Mouse (Mus musculus): ENCODE measurements at regions not wholly inside any gene's neighbourhood (a gene's known extent, or its start where the extent isn't known, plus 50 kb on each side); places are given as distances from the start of the nearest gene placed in this dataset.

DNA sequence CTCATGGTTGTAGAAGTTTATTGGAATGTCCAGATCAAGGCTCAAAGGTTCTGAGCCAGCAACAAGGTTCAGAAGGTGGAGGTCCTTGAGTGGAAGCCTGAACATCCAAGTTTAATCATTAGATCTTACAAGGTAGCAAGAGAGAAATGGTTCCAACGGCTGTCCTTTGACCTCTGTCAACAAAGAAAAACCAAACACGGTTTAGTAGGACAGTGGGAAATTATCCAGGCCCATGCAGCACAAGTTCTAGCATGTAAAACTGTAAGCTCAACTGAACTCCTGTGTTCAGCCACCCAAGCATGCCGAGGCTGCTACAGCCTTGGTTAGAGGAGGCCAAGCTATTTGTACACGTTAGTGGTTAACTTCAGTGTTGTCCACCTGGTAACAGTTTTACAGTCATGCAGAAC lies 77.1 kb upstream of the Gm34302 start:
- Histone ChIP-seq H3K9ac (ENCODE audit: low read length) (no peak overlapping the region), H3K36me3 (ENCODE audit: control insufficient read depth, insufficient read depth, low read length) (no peaks in the 10 kb centered on the region), H3K4me1 (ENCODE audit: control insufficient read depth, insufficient read depth, low read length) (no peaks in the 10 kb centered on the region), H3K27ac (ENCODE audit: low read depth, low read length) (no peak overlapping the region), H3K9me3 (replicated peaks; ENCODE audit: control insufficient read depth, low read length) (no peaks in the 10 kb centered on the region), H3K4me2 (ENCODE audit: low read length) (no peak overlapping the region), H3K4me3 (ENCODE audit: low read depth, low read length) (no peak overlapping the region), H3K27me3 (replicated peaks; ENCODE audit: control insufficient read depth, insufficient read depth, low read length) (no peaks in the 10 kb centered on the region)
- ATAC-seq (no peak), DNase-seq (ENCODE audit: low spot score) (no peak)
- 90% methylated on average over 4 of the region's 4 CpGs for WGBS

DNA sequence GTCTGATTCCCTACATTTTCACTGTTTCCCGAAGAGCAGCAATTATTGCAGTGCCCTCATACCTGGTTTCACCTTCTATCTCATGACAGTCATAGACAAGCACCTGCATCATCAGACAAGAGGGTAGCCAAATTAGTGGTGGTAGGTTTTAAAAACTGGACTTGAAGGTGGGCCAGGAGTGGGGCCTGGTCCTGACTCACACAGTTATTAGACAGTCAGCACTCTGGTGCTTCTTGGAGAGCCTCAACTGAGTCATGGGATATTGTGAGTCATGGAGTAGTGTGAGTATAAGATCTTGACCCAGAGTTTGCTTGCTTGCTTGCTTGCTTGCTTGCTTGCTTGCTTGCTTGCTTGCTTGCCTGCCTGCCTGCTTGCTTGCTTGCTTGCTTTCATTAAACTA lies 73.1 kb upstream of the Gm34302 start:
- 88% methylated on average over 1 of the region's 1 CpGs for WGBS
- H3K27me3 ChIP-seq (replicated peaks; ENCODE audit: control insufficient read depth, insufficient read depth, low read length), result no peaks in the 10 kb centered on the region
- H3K9me3 ChIP-seq (replicated peaks; ENCODE audit: control insufficient read depth, low read length), result no peaks in the 10 kb centered on the region
- peaks cover 2% of the 10 kb centered on the region; the same call in 1 of the 2 replicates for H3K4me1 ChIP-seq (ENCODE audit: control insufficient read depth, insufficient read depth, low read length)
- H3K4me3 ChIP-seq (ENCODE audit: low read depth, low read length), result no peak overlapping the region
- H3K36me3 ChIP-seq (ENCODE audit: control insufficient read depth, insufficient read depth, low read length), result no peaks in the 10 kb centered on the region
- H3K9ac ChIP-seq (ENCODE audit: low read length), result no peak overlapping the region
- no peak for DNase-seq (ENCODE audit: low spot score)
- no peak overlapping the region for H3K4me2 ChIP-seq (ENCODE audit: low read length)
- H3K27ac ChIP-seq (ENCODE audit: low read depth, low read length), result no peak overlapping the region
- ATAC-seq, result no peak

DNA sequence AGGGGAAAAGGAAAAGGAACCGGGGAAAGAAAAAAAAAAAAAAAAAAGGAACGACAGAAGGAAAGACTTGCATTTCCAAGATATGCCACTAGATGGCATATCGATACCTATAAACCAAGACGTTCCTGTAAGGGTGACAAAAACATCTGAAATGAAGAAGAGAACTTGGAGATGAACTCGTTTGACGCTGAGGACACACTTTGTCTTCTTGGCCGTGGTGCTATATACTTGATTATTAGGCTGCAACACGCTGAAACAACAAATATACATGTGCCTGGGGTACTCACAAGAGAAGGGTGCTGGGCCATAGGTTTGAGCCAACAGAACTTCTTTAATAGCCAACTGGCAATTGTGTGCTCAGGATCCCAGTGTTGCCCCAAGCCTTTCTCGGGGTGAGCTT lies 71.2 kb upstream of the Gm34302 start:
- WGBS, result 5% methylated on average over 9 of the region's 9 CpGs
- peak; percentile 59; the same call in 1 of the 2 replicates for ATAC-seq
- DNase-seq (ENCODE audit: low spot score), result peak; percentile 90

DNA sequence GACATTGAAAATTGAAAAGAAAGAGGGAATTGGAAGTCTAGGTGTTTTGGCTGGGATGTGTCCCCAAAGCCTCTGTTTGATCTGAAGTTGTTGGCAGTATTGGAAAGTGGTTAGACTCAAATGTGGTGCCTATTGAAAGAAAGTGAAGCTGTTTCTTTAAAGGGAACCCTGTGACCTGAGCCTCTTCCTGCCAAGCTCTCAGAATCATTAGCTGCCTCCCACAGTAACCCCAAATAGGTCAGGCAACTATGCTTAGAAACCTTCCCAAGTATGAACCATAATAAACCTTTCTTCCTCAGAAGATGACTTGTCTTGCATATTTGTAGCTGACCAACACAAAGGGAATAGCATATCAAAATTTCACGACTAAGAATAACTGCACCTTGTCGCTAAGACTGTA lies 69.7 kb upstream of the Gm34302 start:
- no peak for ATAC-seq
- Histone ChIP-seq H3K4me1 (ENCODE audit: control insufficient read depth, insufficient read depth, low read length) (peaks cover 2% of the 10 kb centered on the region; the same call in 1 of the 2 replicates), H3K4me3 (ENCODE audit: low read depth, low read length) (no peak overlapping the region), H3K27ac (ENCODE audit: low read depth, low read length) (no peak overlapping the region), H3K27me3 (replicated peaks; ENCODE audit: control insufficient read depth, insufficient read depth, low read length) (no peaks in the 10 kb centered on the region), H3K36me3 (ENCODE audit: control insufficient read depth, insufficient read depth, low read length) (no peaks in the 10 kb centered on the region), H3K4me2 (ENCODE audit: low read length) (no peak overlapping the region), H3K9ac (ENCODE audit: low read length) (no peak overlapping the region), H3K9me3 (replicated peaks; ENCODE audit: control insufficient read depth, low read length) (no peaks in the 10 kb centered on the region)
- 92% methylated on average over 2 of the region's 2 CpGs for WGBS
- no peak for DNase-seq (ENCODE audit: low spot score)

More for the DNA sequence above, 71.2 kb upstream of the Gm34302 start:
- H3K36me3 ChIP-seq (ENCODE audit: control insufficient read depth, insufficient read depth, low read length), result no peaks in the 10 kb centered on the region
- no peak overlapping the region for H3K27ac ChIP-seq (ENCODE audit: low read depth, low read length)
- H3K4me2 ChIP-seq (ENCODE audit: low read length), result peak overlapping the region; percentile 18; the same call in 1 of the 2 replicates
- H3K9ac ChIP-seq (ENCODE audit: low read length), result no peak overlapping the region
- no peaks in the 10 kb centered on the region for H3K9me3 ChIP-seq (replicated peaks; ENCODE audit: control insufficient read depth, low read length)
- H3K27me3 ChIP-seq (replicated peaks; ENCODE audit: control insufficient read depth, insufficient read depth, low read length), result no peaks in the 10 kb centered on the region
- H3K4me3 ChIP-seq (ENCODE audit: low read depth, low read length), result no peak overlapping the region
- H3K4me1 ChIP-seq (ENCODE audit: control insufficient read depth, insufficient read depth, low read length), result peaks cover 2% of the 10 kb centered on the region; the same call in 1 of the 2 replicates

- no peak overlapping the region for H3K4me3 ChIP-seq (ENCODE audit: low read depth, low read length)
- H3K27me3 ChIP-seq (replicated peaks; ENCODE audit: control insufficient read depth, insufficient read depth, low read length), result no peaks in the 10 kb centered on the region
- H3K27ac ChIP-seq (ENCODE audit: low read depth, low read length), result no peak overlapping the region
- WGBS, result 81% methylated on average over 5 of the region's 5 CpGs
- DNase-seq (ENCODE audit: low spot score) (no peak), ATAC-seq (no peak)
- H3K9me3 ChIP-seq (replicated peaks; ENCODE audit: control insufficient read depth, low read length), result no peaks in the 10 kb centered on the region
- no peaks in the 10 kb centered on the region for H3K36me3 ChIP-seq (ENCODE audit: control insufficient read depth, insufficient read depth, low read length)
- no peak overlapping the region for H3K9ac ChIP-seq (ENCODE audit: low read length)
- no peak overlapping the region for H3K4me2 ChIP-seq (ENCODE audit: low read length)
- peaks cover 2% of the 10 kb centered on the region; the same call in 1 of the 2 replicates for H3K4me1 ChIP-seq (ENCODE audit: control insufficient read depth, insufficient read depth, low read length)
Measured at GRCm38 (mm10) chr3:63551661-63552060, 68.0 kb upstream of the Gm34302 start.

- H3K4me1 ChIP-seq (ENCODE audit: control insufficient read depth, insufficient read depth, low read length), result no peaks in the 10 kb centered on the region
- H3K9ac ChIP-seq (ENCODE audit: low read length), result no peak overlapping the region
- ATAC-seq (no peak), DNase-seq (ENCODE audit: low spot score) (no peak)
- H3K9me3 ChIP-seq (replicated peaks; ENCODE audit: control insufficient read depth, low read length), result no peaks in the 10 kb centered on the region
- H3K36me3 ChIP-seq (ENCODE audit: control insufficient read depth, insufficient read depth, low read length), result no peaks in the 10 kb centered on the region
- H3K27me3 ChIP-seq (replicated peaks; ENCODE audit: control insufficient read depth, insufficient read depth, low read length), result no peaks in the 10 kb centered on the region
- no peak overlapping the region for H3K27ac ChIP-seq (ENCODE audit: low read depth, low read length)
- 70% methylated on average over 4 of the region's 4 CpGs for WGBS
- no peak overlapping the region for H3K4me2 ChIP-seq (ENCODE audit: low read length)
- H3K4me3 ChIP-seq (ENCODE audit: low read depth, low read length), result no peak overlapping the region
Measured at GRCm38 (mm10) chr3:63542638-63543408, 59.1 kb upstream of the Gm34302 start.

DNA sequence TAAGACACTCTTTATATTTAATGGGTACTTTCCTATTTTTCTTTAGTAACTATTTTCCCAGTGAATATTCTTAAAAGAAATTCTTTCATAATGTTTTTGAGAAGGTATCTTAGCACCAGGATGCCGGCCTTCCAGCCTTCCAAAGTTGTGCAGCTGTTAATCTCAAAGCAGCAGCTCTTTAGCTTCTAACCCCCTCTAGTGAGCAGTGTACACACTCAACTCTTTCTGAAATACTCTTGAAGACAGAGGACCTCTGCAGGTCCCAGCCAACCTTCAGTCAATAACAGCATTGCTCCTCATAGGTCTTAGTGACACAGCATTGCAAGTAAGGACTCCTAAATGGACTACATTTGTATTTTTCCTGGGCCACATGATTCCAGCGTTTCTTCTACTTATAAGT lies 55.2 kb upstream of the Gm34302 start:
- 61% methylated on average over 2 of the region's 2 CpGs for WGBS

DNA sequence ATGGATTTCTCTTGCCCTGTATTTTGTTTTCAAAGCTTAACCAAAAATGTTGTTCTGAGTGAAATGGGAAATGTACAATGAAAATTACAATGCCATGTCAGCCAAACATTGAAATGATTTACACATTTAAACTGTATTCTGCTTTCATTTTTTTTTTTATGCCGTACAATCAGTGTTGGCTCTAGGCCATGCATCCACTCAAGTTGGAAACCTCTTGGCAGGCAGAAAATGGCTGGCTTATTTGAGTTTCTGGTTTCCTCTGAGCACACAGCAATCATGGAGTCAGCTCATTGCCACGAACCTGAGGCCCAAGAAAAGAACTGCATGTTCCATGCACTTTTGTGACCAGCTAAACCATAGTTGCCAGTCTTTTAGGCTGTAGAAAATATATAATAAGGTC lies 50.5 kb upstream of the Gm34302 start:
- WGBS, result 38% methylated on average over 2 of the region's 2 CpGs
- Histone ChIP-seq H3K4me2 (ENCODE audit: low read length) (no peak overlapping the region), H3K9me3 (replicated peaks; ENCODE audit: control insufficient read depth, low read length) (no peaks in the 10 kb centered on the region), H3K4me1 (ENCODE audit: control insufficient read depth, insufficient read depth, low read length) (no peaks in the 10 kb centered on the region), H3K36me3 (ENCODE audit: control insufficient read depth, insufficient read depth, low read length) (no peaks in the 10 kb centered on the region), H3K9ac (ENCODE audit: low read length) (no peak overlapping the region), H3K4me3 (ENCODE audit: low read depth, low read length) (no peak overlapping the region), H3K27me3 (replicated peaks; ENCODE audit: control insufficient read depth, insufficient read depth, low read length) (no peaks in the 10 kb centered on the region), H3K27ac (ENCODE audit: low read depth, low read length) (no peak overlapping the region)
- ATAC-seq (no peak), DNase-seq (ENCODE audit: low spot score) (peak; percentile 68)

More for the DNA sequence above, 55.2 kb upstream of the Gm34302 start:
- H3K4me2 ChIP-seq (ENCODE audit: low read length), result no peak overlapping the region
- DNase-seq (ENCODE audit: low spot score) (no peak), ATAC-seq (no peak)
- H3K27ac ChIP-seq (ENCODE audit: low read depth, low read length), result no peak overlapping the region
- no peak overlapping the region for H3K4me3 ChIP-seq (ENCODE audit: low read depth, low read length)
- no peak overlapping the region for H3K9ac ChIP-seq (ENCODE audit: low read length)
- no peaks in the 10 kb centered on the region for H3K4me1 ChIP-seq (ENCODE audit: control insufficient read depth, insufficient read depth, low read length)
- no peaks in the 10 kb centered on the region for H3K9me3 ChIP-seq (replicated peaks; ENCODE audit: control insufficient read depth, low read length)
- no peaks in the 10 kb centered on the region for H3K27me3 ChIP-seq (replicated peaks; ENCODE audit: control insufficient read depth, insufficient read depth, low read length)
- no peaks in the 10 kb centered on the region for H3K36me3 ChIP-seq (ENCODE audit: control insufficient read depth, insufficient read depth, low read length)
